Mouse (Mus musculus) right cerebral cortex, postnatal 10 days (tissue): ENCODE measurements at regions not wholly inside any gene's neighbourhood (a gene's known extent, or its start where the extent isn't known, plus 50 kb on each side); places are given as distances from the start of the nearest gene placed in this dataset.
A peak's percentile ranks its signal among the peaks of the same experiment; 100 is the strongest.
"Not testable (repeated sequence)": the region's sequence is repeated elsewhere in the genome, so short reads cannot be mapped to it uniquely, and the experiment has no call there.

Source experiments
- DNase-seq, 2 experiments: peaks; one replicate each; pipeline ENCODE4 v3.0.0; 2021; ENCODE audit warnings: low spot score in 2 of 2

GRCm38 (mm10) chrX:95366995-95367394 lies 77.7 kb downstream of the Amer1 start:
- peak; percentile 19 to 31 for DNase-seq

- DNase-seq: not testable (repeated sequence)
Observed at GRCm38 (mm10) chrX:95365326-95365725, 79.3 kb downstream of the Amer1 start.

DNA sequence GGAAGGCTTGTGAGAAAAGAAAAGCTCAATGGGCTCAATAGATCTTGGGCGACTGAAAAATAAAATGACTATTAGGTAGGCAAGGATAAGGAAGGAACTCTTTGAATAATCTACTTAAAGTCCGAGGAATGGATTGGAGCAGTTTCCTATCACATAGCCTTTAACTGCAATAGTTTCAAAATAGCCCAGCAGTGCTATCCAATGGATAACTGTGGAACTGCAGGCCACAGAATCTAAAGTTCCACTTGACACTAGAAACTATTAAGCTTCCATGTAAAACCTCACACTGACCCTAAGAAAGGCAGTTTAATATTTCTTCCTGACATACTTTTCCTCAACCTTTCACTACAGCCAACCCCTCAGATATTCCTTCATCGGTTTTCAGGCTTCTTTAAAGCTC lies 85.6 kb downstream of the Amer1 start:
- DNase-seq: peak; percentile 31 to 39
